Mouse (Mus musculus) neural tube, embryonic 11.5 days (tissue): ENCODE measurements at regions not wholly inside any gene's neighbourhood (a gene's known extent, or its start where the extent isn't known, plus 50 kb on each side); places are given as distances from the start of the nearest gene placed in this dataset.
"Not testable (repeated sequence)": the region's sequence is repeated elsewhere in the genome, so short reads cannot be mapped to it uniquely, and the experiment has no call there.

ENCODE experiments used
- ATAC-seq: fragments of 200-750 bp; cut with Nextera tagmentation; 2 replicates; pipeline ENCODE4 v1.8.0; 2017; ENCODE audit warnings: moderate number of reproducible peaks, mild to moderate bottlenecking, moderate TSS enrichment, moderate library complexity; ENCODE audit not compliant: insufficient read depth, low FRiP score, low TSS enrichment
- DNase-seq: peaks from one replicate; pipeline ENCODE4 v3.0.0-alpha.2; 2015; ENCODE audit warnings: low spot score
- H3K27ac ChIP-seq: fragments of 300-500 bp; sonication (generic); 2 replicates; pipeline ENCODE4 v1.5.1; 2014; ENCODE audit warnings: low read depth, mild to moderate bottlenecking, low read length
- H3K27me3 ChIP-seq: fragments of 300-500 bp; sonication (generic); 2 replicates; pipeline ENCODE4 v1.6.1; 2014; ENCODE audit warnings: mild to moderate bottlenecking, low read length, mixed read lengths; ENCODE audit not compliant: control insufficient read depth, insufficient read depth
- H3K36me3 ChIP-seq: fragments of 300-500 bp; sonication (generic); 2 replicates; pipeline ENCODE4 v1.6.1; 2014; ENCODE audit warnings: mild to moderate bottlenecking, low read length, moderate library complexity, mixed read lengths; ENCODE audit not compliant: control insufficient read depth, insufficient read depth
- H3K4me1 ChIP-seq: fragments of 300-500 bp; sonication (generic); 2 replicates; pipeline ENCODE4 v1.6.1; 2014; ENCODE audit warnings: low read length, mixed read lengths; ENCODE audit not compliant: control insufficient read depth, insufficient read depth
- H3K4me2 ChIP-seq: fragments of 300-500 bp; sonication (generic); 2 replicates; pipeline ENCODE4 v1.6.1; 2014; ENCODE audit warnings: low read depth, mild to moderate bottlenecking, moderate library complexity
- H3K4me3 ChIP-seq: fragments of 300-500 bp; sonication (generic); 2 replicates; pipeline ENCODE4 v1.5.1; 2014; ENCODE audit warnings: low read depth, low read length
- H3K9ac ChIP-seq: fragments of 300-500 bp; sonication (generic); 2 replicates; pipeline ENCODE4 v1.6.1; 2014; ENCODE audit warnings: mild to moderate bottlenecking, low read length
- H3K9me3 ChIP-seq: fragments of 300-500 bp; sonication (generic); 2 replicates; pipeline ENCODE4 v1.6.1; 2016; ENCODE audit warnings: low read length; ENCODE audit not compliant: control insufficient read depth
- WGBS: fragments of 180-500 bp; shearing (Covaris S2); extraction: QIAGEN DNeasy Blood & Tissue Kit; methylation state at CpG from one replicate; pipeline ENCODE4 v1.1.7; 2014; 5-methylcytosine and 5-hydroxymethylcytosine counted together

- H3K4me3 ChIP-seq, H3K4me1 ChIP-seq, H3K9ac ChIP-seq, H3K36me3 ChIP-seq, ATAC-seq, DNase-seq, H3K27me3 ChIP-seq, H3K4me2 ChIP-seq, H3K27ac ChIP-seq, H3K9me3 ChIP-seq: not testable (repeated sequence)
- 84% methylated on average over 3 of the region's 3 CpGs for WGBS
Measured at GRCm38 (mm10) chr10:55485396-55486025, 621.2 kb upstream of the Msl3l2 start.

- ATAC-seq, result no peak
- DNase-seq, result no peak
- Histone ChIP-seq H3K9me3 (no peaks in the 10 kb centered on the region), H3K9ac (no peak overlapping the region), H3K27me3 (no peaks in the 10 kb centered on the region), H3K36me3 (no peaks in the 10 kb centered on the region), H3K4me2 (no peak overlapping the region), H3K4me3 (no peak overlapping the region), H3K27ac (no peak overlapping the region), H3K4me1 (no peaks in the 10 kb centered on the region)
- WGBS, result 84% methylated on average over 1 of the region's 1 CpGs
Measured at GRCm38 (mm10) chr10:55522706-55523105, 584.0 kb upstream of the Msl3l2 start.

GRCm38 (mm10) chr10:55537410-55537809, 569.3 kb upstream of the Msl3l2 start:
- Histone ChIP-seq H3K9ac (no peak overlapping the region), H3K9me3 (no peaks in the 10 kb centered on the region), H3K4me1 (no peaks in the 10 kb centered on the region), H3K27me3 (no peaks in the 10 kb centered on the region), H3K4me2 (no peak overlapping the region), H3K4me3 (no peak overlapping the region), H3K27ac (no peak overlapping the region), H3K36me3 (no peaks in the 10 kb centered on the region)
- no peak for DNase-seq
- no peak for ATAC-seq

- no peak overlapping the region for H3K4me2 ChIP-seq
Measured at GRCm38 (mm10) chr10:55546441-55547430, 560.0 kb upstream of the Msl3l2 start.

GRCm38 (mm10) chr10:55564961-55565360, 541.8 kb upstream of the Msl3l2 start:
- H3K9ac ChIP-seq, result no peak overlapping the region
- DNase-seq, result no peak
- H3K27me3 ChIP-seq, result no peaks in the 10 kb centered on the region
- no peaks in the 10 kb centered on the region for H3K4me1 ChIP-seq
- ATAC-seq, result no peak
- H3K4me2 ChIP-seq, result no peak overlapping the region
- H3K9me3 ChIP-seq, result no peaks in the 10 kb centered on the region
- H3K4me3 ChIP-seq, result no peak overlapping the region
- no peaks in the 10 kb centered on the region for H3K36me3 ChIP-seq
- no peak overlapping the region for H3K27ac ChIP-seq

More at GRCm38 (mm10) chr10:55546441-55547430, 560.0 kb upstream of the Msl3l2 start:
- H3K27me3 ChIP-seq, result no peaks in the 10 kb centered on the region
- DNase-seq (no peak), ATAC-seq (no peak)
- no peak overlapping the region for H3K4me3 ChIP-seq
- no peaks in the 10 kb centered on the region for H3K4me1 ChIP-seq
- 74% methylated on average over 6 of the region's 6 CpGs for WGBS
- no peak overlapping the region for H3K27ac ChIP-seq
- H3K9ac ChIP-seq, result no peak overlapping the region
- H3K36me3 ChIP-seq, result no peaks in the 10 kb centered on the region
- no peaks in the 10 kb centered on the region for H3K9me3 ChIP-seq

GRCm38 (mm10) chr10:55572689-55573088, 534.0 kb upstream of the Msl3l2 start:
- Histone ChIP-seq H3K9ac (no peak overlapping the region), H3K4me3 (no peak overlapping the region), H3K9me3 (no peaks in the 10 kb centered on the region), H3K27ac (no peak overlapping the region), H3K4me1 (no peaks in the 10 kb centered on the region), H3K27me3 (no peaks in the 10 kb centered on the region), H3K4me2 (no peak overlapping the region), H3K36me3 (no peaks in the 10 kb centered on the region)
- DNase-seq, result no peak
- WGBS, result 93% methylated on average over 1 of the region's 1 CpGs
- no peak for ATAC-seq

- DNase-seq, result peak; percentile 35
- 49% methylated on average over 7 of the region's 7 CpGs for WGBS
- Histone ChIP-seq H3K27me3 (no peaks in the 10 kb centered on the region), H3K27ac (no peak overlapping the region), H3K36me3 (no peaks in the 10 kb centered on the region), H3K4me3 (no peak overlapping the region), H3K9me3 (no peaks in the 10 kb centered on the region), H3K4me1 (no peaks in the 10 kb centered on the region), H3K4me2 (no peak overlapping the region), H3K9ac (no peak overlapping the region)
- peak; percentile 61 for ATAC-seq
Measured at GRCm38 (mm10) chr10:55591013-55591412, 515.7 kb upstream of the Msl3l2 start.

- Histone ChIP-seq H3K27ac (no peak overlapping the region), H3K36me3 (no peaks in the 10 kb centered on the region), H3K9me3 (no peaks in the 10 kb centered on the region), H3K4me1 (no peaks in the 10 kb centered on the region), H3K4me2 (no peak overlapping the region), H3K27me3 (no peaks in the 10 kb centered on the region), H3K4me3 (no peak overlapping the region), H3K9ac (no peak overlapping the region)
- DNase-seq, result peak; percentile 17
- peak; percentile 6; the same call in 1 of the 2 replicates for ATAC-seq
- 60% methylated on average over 3 of the region's 3 CpGs for WGBS
Measured at GRCm38 (mm10) chr10:55591896-55592295, 514.8 kb upstream of the Msl3l2 start.
